ENCODE assay signal across 31 mouse cellular contexts in the genomic region with DNA sequence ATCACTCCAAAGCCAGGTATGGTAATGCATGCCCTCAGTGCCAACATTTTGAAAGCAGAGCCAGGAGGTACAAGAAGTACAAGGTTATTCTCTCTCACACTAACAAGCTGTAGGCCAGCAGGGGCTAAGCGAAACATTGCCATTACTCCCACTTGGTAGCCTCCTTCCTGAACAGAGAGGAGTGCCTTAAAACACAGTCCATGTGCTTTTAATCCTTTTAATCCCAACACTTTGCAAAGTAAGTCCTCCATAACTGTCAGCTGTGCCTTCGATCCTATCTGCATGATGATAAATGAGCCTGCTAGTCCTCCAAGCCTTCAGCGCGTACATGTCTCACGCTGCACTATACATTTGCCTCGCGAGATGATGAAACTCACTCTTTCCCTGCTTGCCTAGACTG.
DNase-seq lines count a peak whose midpoint lies in the region; ATAC-seq lines count a peak whose summit lies in the region.
"Had no signal": no experiment of that assay in that cellular context is flagged by ENCODE, and none has a peak within 500 bp of the region (broad histone marks: within the 10 kb centered on the region; RNA-seq: fewer than 3 reads in every experiment).

No protein-coding gene starts in this region.

- DNase-seq in heart, adult 8-10 months (ENCODE audit: low spot score) = no peak
- DNase-seq in midbrain, embryonic 11.5 days (ENCODE audit: low spot score, missing footprints) = peak; percentile 66
- DNase-seq in midbrain, embryonic 14.5 days = no peak
- DNase-seq in gonadal fat pad, adult 2 months (ENCODE audit: low read depth) = peak; percentile 90
- DNase-seq in thymus, postnatal 36 days = no peak
- DNase-seq: adrenal gland, postnatal 25 days; B cell, adult 2 months; cerebellum, adult 18-20 months; cerebellum, postnatal 10 days; gastrocnemius, postnatal 25 days; kidney, adult 8-10 months; kidney, postnatal 14 days; layer of hippocampus, adult 9-11 months; liver, embryonic 13.5 days; lung, adult 18-20 months; lung, postnatal 4 days; retina, postnatal 1 day; right cerebral cortex, postnatal 14 days had no signal

- H3K9me3 ChIP-seq in heart, embryonic 13.5 days = no peaks in the 10 kb centered on the region
- H3K9me3 ChIP-seq in midbrain, embryonic 11.5 days (ENCODE audit: control insufficient read depth, low read length) = no peaks in the 10 kb centered on the region
- H3K9me3 ChIP-seq in midbrain, embryonic 14.5 days (ENCODE audit: control insufficient read depth, low read length) = no peaks in the 10 kb centered on the region
- no peaks in the 10 kb centered on the region for H3K9me3 ChIP-seq in hindbrain, embryonic 15.5 days
- no peaks in the 10 kb centered on the region for H3K9me3 ChIP-seq in kidney, embryonic 15.5 days (replicated peaks)
- H3K9me3 ChIP-seq: embryonic facial prominence, embryonic 10.5 days; embryonic facial prominence, embryonic 15.5 days; heart, embryonic 15.5 days; limb, embryonic 10.5 days; limb, embryonic 15.5 days; liver, embryonic 13.5 days; megakaryocyte, embryonic 14.5 days; midbrain, embryonic 13.5 days had no signal

- H3K27ac ChIP-seq in heart, embryonic 13.5 days (replicated peaks) = peak overlapping the region; percentile 50
- H3K27ac ChIP-seq in midbrain, embryonic 11.5 days (ENCODE audit: low read depth, low read length) = no peak overlapping the region
- H3K27ac ChIP-seq in midbrain, embryonic 14.5 days (replicated peaks; ENCODE audit: low read depth, low read length) = no peak overlapping the region
- no peak overlapping the region for H3K27ac ChIP-seq in hindbrain, embryonic 15.5 days (replicated peaks)
- no peak overlapping the region for H3K27ac ChIP-seq in kidney, embryonic 15.5 days
- H3K27ac ChIP-seq: embryonic facial prominence, embryonic 10.5 days; embryonic facial prominence, embryonic 15.5 days; heart, embryonic 15.5 days; limb, embryonic 10.5 days; limb, embryonic 15.5 days; liver, embryonic 13.5 days; midbrain, embryonic 13.5 days had no signal

- ATAC-seq in heart, embryonic 13.5 days (ENCODE audit: extremely low read depth, insufficient number of reproducible peaks, low FRiP score, low TSS enrichment) = no peak
- ATAC-seq in midbrain, embryonic 11.5 days (ENCODE audit: low FRiP score) = no peak
- ATAC-seq in midbrain, embryonic 14.5 days (ENCODE audit: low FRiP score, low TSS enrichment) = no peak
- ATAC-seq in hindbrain, embryonic 15.5 days (ENCODE audit: low FRiP score, low read depth) = 0 out of 2 replicates have a peak, but pooled peaks have one; percentile 30
- no peak for ATAC-seq in kidney, embryonic 15.5 days (replicated peaks; ENCODE audit: low FRiP score)
- ATAC-seq: forebrain, embryonic 14.5 days; intestine, embryonic 16.5 days; lung, postnatal 0 days; midbrain, embryonic 13.5 days had no signal

- H3K4me2 ChIP-seq in heart, embryonic 13.5 days = 0 out of 2 replicates have a peak overlapping the region, but pooled peaks have one; percentile 18
- no peak overlapping the region for H3K4me2 ChIP-seq in midbrain, embryonic 11.5 days
- H3K4me2 ChIP-seq in midbrain, embryonic 14.5 days (ENCODE audit: low read length) = no peak overlapping the region
- H3K4me2 ChIP-seq in hindbrain, embryonic 15.5 days = no peak overlapping the region
- H3K4me2 ChIP-seq in kidney, embryonic 15.5 days = no peak overlapping the region
- H3K4me2 ChIP-seq: embryonic facial prominence, embryonic 15.5 days; heart, embryonic 15.5 days; limb, embryonic 15.5 days; liver, embryonic 13.5 days; midbrain, embryonic 13.5 days had no signal

- 36% methylated on average over 7 of the region's 7 CpGs for WGBS in heart, embryonic 13.5 days
- WGBS in midbrain, embryonic 11.5 days = 93% methylated on average over 7 of the region's 7 CpGs
- WGBS in midbrain, embryonic 14.5 days = 86% methylated on average over 7 of the region's 7 CpGs
- 53% methylated on average over 7 of the region's 7 CpGs for WGBS in hindbrain, embryonic 15.5 days
- WGBS in kidney, embryonic 15.5 days = 71% methylated on average over 7 of the region's 7 CpGs

- 0 out of 2 replicates have a peak overlapping the region, but pooled peaks have one; percentile 24 for H3K9ac ChIP-seq in heart, embryonic 13.5 days
- H3K9ac ChIP-seq in midbrain, embryonic 11.5 days (ENCODE audit: low read length) = no peak overlapping the region
- H3K9ac ChIP-seq in midbrain, embryonic 14.5 days (replicated peaks; ENCODE audit: low read length) = no peak overlapping the region
- no peak overlapping the region for H3K9ac ChIP-seq in hindbrain, embryonic 15.5 days
- no peak overlapping the region for H3K9ac ChIP-seq in kidney, embryonic 15.5 days
- H3K9ac ChIP-seq: embryonic facial prominence, embryonic 15.5 days; heart, embryonic 15.5 days; limb, embryonic 15.5 days; liver, embryonic 13.5 days; midbrain, embryonic 13.5 days had no signal

- H3K36me3 ChIP-seq in heart, embryonic 13.5 days = no peaks in the 10 kb centered on the region
- H3K36me3 ChIP-seq in midbrain, embryonic 11.5 days (ENCODE audit: control insufficient read depth, insufficient read depth, low read length) = no peaks in the 10 kb centered on the region
- H3K36me3 ChIP-seq in midbrain, embryonic 14.5 days (ENCODE audit: control insufficient read depth, insufficient read depth, low read length) = no peaks in the 10 kb centered on the region
- no peaks in the 10 kb centered on the region for H3K36me3 ChIP-seq in hindbrain, embryonic 15.5 days
- no peaks in the 10 kb centered on the region for H3K36me3 ChIP-seq in kidney, embryonic 15.5 days
- H3K36me3 ChIP-seq: embryonic facial prominence, embryonic 10.5 days; embryonic facial prominence, embryonic 15.5 days; heart, embryonic 15.5 days; limb, embryonic 10.5 days; limb, embryonic 15.5 days; liver, embryonic 13.5 days; midbrain, embryonic 13.5 days had no signal

- peaks cover 65% of the 10 kb centered on the region for H3K4me1 ChIP-seq in heart, embryonic 13.5 days
- H3K4me1 ChIP-seq in midbrain, embryonic 11.5 days (ENCODE audit: control insufficient read depth, insufficient read depth, low read length) = no peaks in the 10 kb centered on the region
- no peaks in the 10 kb centered on the region for H3K4me1 ChIP-seq in midbrain, embryonic 14.5 days (ENCODE audit: control insufficient read depth, insufficient read depth, low read length)
- peaks cover 9% of the 10 kb centered on the region; the same call in 1 of the 2 replicates for H3K4me1 ChIP-seq in hindbrain, embryonic 15.5 days (replicated peaks)
- H3K4me1 ChIP-seq in kidney, embryonic 15.5 days = peaks cover 7% of the 10 kb centered on the region
- H3K4me1 ChIP-seq: embryonic facial prominence, embryonic 15.5 days; limb, embryonic 15.5 days had no signal

- H3K4me3 ChIP-seq in heart, embryonic 13.5 days = no peak overlapping the region
- no peak overlapping the region for H3K4me3 ChIP-seq in midbrain, embryonic 11.5 days (ENCODE audit: low read depth, low read length)
- H3K4me3 ChIP-seq in midbrain, embryonic 14.5 days (replicated peaks; ENCODE audit: low read depth, low read length) = no peak overlapping the region
- H3K4me3 ChIP-seq in hindbrain, embryonic 15.5 days = no peak overlapping the region
- H3K4me3 ChIP-seq in kidney, embryonic 15.5 days (replicated peaks) = no peak overlapping the region
- H3K4me3 ChIP-seq: embryonic facial prominence, embryonic 10.5 days; embryonic facial prominence, embryonic 15.5 days; heart, embryonic 15.5 days; limb, embryonic 10.5 days; limb, embryonic 15.5 days; liver, embryonic 13.5 days; megakaryocyte, embryonic 14.5 days; midbrain, embryonic 13.5 days had no signal

- no peaks in the 10 kb centered on the region for H3K27me3 ChIP-seq in heart, embryonic 13.5 days (replicated peaks)
- H3K27me3 ChIP-seq in midbrain, embryonic 11.5 days (ENCODE audit: control insufficient read depth, insufficient read depth, low read length) = no peaks in the 10 kb centered on the region
- no peaks in the 10 kb centered on the region for H3K27me3 ChIP-seq in midbrain, embryonic 14.5 days (ENCODE audit: control insufficient read depth, insufficient read depth, low read length)
- no peaks in the 10 kb centered on the region for H3K27me3 ChIP-seq in hindbrain, embryonic 15.5 days
- H3K27me3 ChIP-seq in kidney, embryonic 15.5 days = no peaks in the 10 kb centered on the region
- H3K27me3 ChIP-seq: embryonic facial prominence, embryonic 15.5 days; heart, embryonic 15.5 days; limb, embryonic 15.5 days; liver, embryonic 13.5 days; megakaryocyte, embryonic 14.5 days; midbrain, embryonic 13.5 days had no signal

Comparison
In these comparisons a context has a peak if more than half of its experiments do, and no peak if none do; other contexts are left out.
1. DNase-seq: peak in midbrain, embryonic 11.5 days (single experiment) and gonadal fat pad, adult 2 months (single experiment); none in heart, adult 8-10 months (single experiment), midbrain, embryonic 14.5 days (single experiment) and thymus, postnatal 36 days (0 of 2).